ENCODE assay signal across 8 mouse cellular contexts in the genomic region with DNA sequence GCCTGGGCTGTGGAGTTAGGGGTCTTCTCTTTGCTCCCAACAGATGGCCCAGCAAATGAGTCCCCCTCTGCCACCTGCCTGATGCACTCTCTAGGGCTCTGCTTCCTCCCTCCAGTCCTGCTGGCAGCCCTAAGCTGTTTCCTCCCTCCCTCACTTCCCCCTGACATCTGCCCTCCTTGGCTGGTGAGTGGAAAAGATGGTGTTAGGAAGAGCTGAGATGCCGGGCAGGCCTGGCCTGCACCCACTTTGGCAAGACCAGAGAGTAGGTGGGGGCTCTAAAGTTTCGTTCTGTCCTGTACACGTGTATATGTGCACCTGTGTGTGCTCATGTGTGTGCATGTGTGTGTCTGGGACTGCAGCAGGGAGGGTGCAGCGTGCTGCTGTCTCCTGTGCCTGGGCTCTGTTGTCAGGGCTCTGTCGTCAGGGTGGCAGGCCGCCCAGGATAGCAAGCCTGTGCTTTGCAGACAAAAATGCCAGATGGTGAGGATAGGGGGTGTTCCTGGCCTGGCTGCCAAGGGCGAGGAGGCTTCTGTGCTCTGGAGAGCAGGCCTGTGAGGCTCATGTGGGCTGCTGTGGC.
DNase-seq lines count a peak whose midpoint lies in the region; ATAC-seq lines count a peak whose summit lies in the region.

No protein-coding gene starts in this region.

- no peaks in the 10 kb centered on the region for H3K9me3 ChIP-seq in forebrain, embryonic 13.5 days (replicated peaks)
- no peaks in the 10 kb centered on the region for H3K9me3 ChIP-seq in heart, embryonic 14.5 days (ENCODE audit: control insufficient read depth, low read length)
- H3K9me3 ChIP-seq in midbrain, embryonic 10.5 days (replicated peaks): no peaks in the 10 kb centered on the region
- H3K9me3 ChIP-seq in kidney, embryonic 14.5 days (ENCODE audit: control insufficient read depth, low read length): 0 out of 2 replicates have a peak, but pooled peaks cover 3% of the 10 kb centered on the region

- 6% methylated on average over 7 of the region's 7 CpGs for WGBS in forebrain, embryonic 13.5 days
- WGBS in heart, embryonic 14.5 days: 22% methylated on average over 7 of the region's 7 CpGs
- 23% methylated on average over 7 of the region's 7 CpGs for WGBS in midbrain, embryonic 10.5 days
- 43% methylated on average over 7 of the region's 7 CpGs for WGBS in kidney, embryonic 14.5 days

- peaks cover 30% of the 10 kb centered on the region for H3K4me1 ChIP-seq in forebrain, embryonic 13.5 days
- H3K4me1 ChIP-seq in heart, embryonic 14.5 days (ENCODE audit: control insufficient read depth in 2 of 2, insufficient read depth in 2 of 2, low read length in 2 of 2): peaks cover 16 to 33% of the 10 kb centered on the region in 2 experiments
- peaks cover 20% of the 10 kb centered on the region for H3K4me1 ChIP-seq in midbrain, embryonic 10.5 days
- H3K4me1 ChIP-seq in kidney, embryonic 14.5 days (ENCODE audit: control insufficient read depth, insufficient read depth, low read length): no peaks in the 10 kb centered on the region

- H3K4me3 ChIP-seq in forebrain, embryonic 13.5 days: no peak overlapping the region
- H3K4me3 ChIP-seq in heart, embryonic 14.5 days (ENCODE audit: control insufficient read depth in 1 of 2, insufficient read depth in 1 of 2, low read depth in 1 of 2, low read length in 2 of 2): no peak overlapping the region
- no peak overlapping the region for H3K4me3 ChIP-seq in midbrain, embryonic 10.5 days
- no peak overlapping the region for H3K4me3 ChIP-seq in kidney, embryonic 14.5 days (ENCODE audit: low read length)

- H3K9ac ChIP-seq in forebrain, embryonic 13.5 days: peak overlapping the region; percentile 21; the same call in 1 of the 2 replicates
- peak overlapping the region; percentile 50 for H3K9ac ChIP-seq in heart, embryonic 14.5 days (ENCODE audit: low read length)
- no peak overlapping the region for H3K9ac ChIP-seq in kidney, embryonic 14.5 days (ENCODE audit: low read depth, low read length)

- peak overlapping the region; percentile 12; the same call in 1 of the 2 replicates for H3K4me2 ChIP-seq in forebrain, embryonic 13.5 days
- H3K4me2 ChIP-seq in heart, embryonic 14.5 days (ENCODE audit: low read length): no peak overlapping the region
- no peak overlapping the region; the same call in 1 of the 2 replicates for H3K4me2 ChIP-seq in kidney, embryonic 14.5 days (replicated peaks; ENCODE audit: low read depth, low read length)

- peak; percentile 47 for DNase-seq in adrenal gland, adult 2 months
- no peak for DNase-seq in adrenal gland, postnatal 4 days (ENCODE audit: low spot score in 2 of 2)
- DNase-seq in layer of hippocampus, postnatal 14 days (ENCODE audit: low spot score in 2 of 2): peak; percentile 92 to 97
- peak; percentile 32 for DNase-seq in midbrain, embryonic 10.5 days (ENCODE audit: low spot score)
- peak; percentile 51 for DNase-seq in skeletal muscle tissue, adult 2 months (ENCODE audit: low read depth, low spot score)

- H3K27me3 ChIP-seq in forebrain, embryonic 13.5 days: no peaks in the 10 kb centered on the region
- H3K27me3 ChIP-seq in heart, embryonic 14.5 days (ENCODE audit: control insufficient read depth, insufficient read depth, low read length): no peaks in the 10 kb centered on the region
- no peaks in the 10 kb centered on the region for H3K27me3 ChIP-seq in midbrain, embryonic 10.5 days (ENCODE audit: low read depth, poor library complexity, severe bottlenecking)
- no peaks in the 10 kb centered on the region for H3K27me3 ChIP-seq in kidney, embryonic 14.5 days (ENCODE audit: control insufficient read depth, insufficient read depth, low read length)

- peak; percentile 97 for ATAC-seq in forebrain, embryonic 13.5 days
- peak; percentile 65; the same call in 1 of the 2 replicates for ATAC-seq in heart, embryonic 14.5 days (ENCODE audit: insufficient number of reproducible peaks, insufficient read depth, low FRiP score, low read depth)
- ATAC-seq in kidney, embryonic 14.5 days (ENCODE audit: low FRiP score, low TSS enrichment): no peak

- peak overlapping the region; percentile 97 for H3K27ac ChIP-seq in forebrain, embryonic 13.5 days
- H3K27ac ChIP-seq in heart, embryonic 14.5 days (replicated peaks in 1 of 2; ENCODE audit: control insufficient read depth in 1 of 2, insufficient read depth in 1 of 2, low read depth in 2 of 2, low read length in 2 of 2): peak overlapping the region in 1 of 2 experiments; percentile 44; a peak in 2 of 4 replicates
- peak overlapping the region; percentile 82 for H3K27ac ChIP-seq in midbrain, embryonic 10.5 days (replicated peaks)
- H3K27ac ChIP-seq in kidney, embryonic 14.5 days (ENCODE audit: low read depth, low read length): no peak overlapping the region

- no peaks in the 10 kb centered on the region for H3K36me3 ChIP-seq in forebrain, embryonic 13.5 days (ENCODE audit: poor library complexity, severe bottlenecking)
- no peaks in the 10 kb centered on the region for H3K36me3 ChIP-seq in heart, embryonic 14.5 days (ENCODE audit: control insufficient read depth, insufficient read depth, low read length)
- H3K36me3 ChIP-seq in midbrain, embryonic 10.5 days: no peaks in the 10 kb centered on the region
- no peaks in the 10 kb centered on the region for H3K36me3 ChIP-seq in kidney, embryonic 14.5 days (ENCODE audit: control insufficient read depth, insufficient read depth, low read length)

Comparison
In these comparisons a context has a peak if more than half of its experiments do, and no peak if none do; other contexts are left out.
1. DNase-seq: peak in adrenal gland, adult 2 months (single experiment), layer of hippocampus, postnatal 14 days (2 of 2), midbrain, embryonic 10.5 days (single experiment) and skeletal muscle tissue, adult 2 months (single experiment); none in adrenal gland, postnatal 4 days (0 of 2).